Comparison of ENCODE assay signal across 25 mouse cellular contexts in the genomic region with DNA sequence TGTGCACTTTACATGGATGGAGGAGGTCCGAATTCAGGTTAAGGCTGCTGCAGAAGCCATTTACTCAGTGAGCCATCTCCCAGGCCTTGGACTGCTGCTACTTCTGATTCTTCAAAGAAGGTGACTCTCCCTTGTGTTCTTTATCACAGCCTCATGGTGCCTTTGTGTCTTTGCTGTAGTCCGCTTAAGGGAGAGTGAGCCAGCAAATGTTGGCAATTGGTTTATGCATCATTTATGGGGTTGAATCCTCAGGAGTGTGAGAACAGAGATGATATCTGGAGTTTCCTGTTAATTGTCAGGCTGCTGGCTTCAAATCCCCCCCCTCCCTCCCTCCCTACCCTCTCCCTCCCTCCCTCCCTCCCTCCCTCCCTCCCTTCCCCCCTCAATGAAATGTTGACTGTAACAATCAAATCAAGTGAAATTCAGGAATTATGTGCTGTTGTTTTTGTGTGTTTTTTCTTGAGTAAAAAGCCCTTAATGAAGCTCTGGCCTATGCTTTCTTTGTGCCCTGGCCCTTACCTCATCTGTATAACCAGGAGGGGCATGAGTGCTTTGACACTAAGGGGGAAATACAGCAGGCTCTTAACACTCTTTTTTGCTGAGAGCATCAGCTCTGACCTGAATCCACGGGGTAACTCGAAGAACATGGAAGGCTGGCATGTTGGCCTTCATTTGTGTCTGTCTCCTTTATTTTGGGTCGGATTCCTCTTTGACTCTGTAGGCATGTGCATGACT.
DNase-seq lines count a peak whose midpoint lies in the region; ATAC-seq and TF ChIP-seq lines count a peak whose summit lies in the region.
"Had no signal": no experiment of that assay in that cellular context is flagged by ENCODE, and none has a peak within 500 bp of the region (broad histone marks: within the 10 kb centered on the region; RNA-seq: fewer than 3 reads in every experiment).

No protein-coding gene starts in this region.

- no peaks in the 10 kb centered on the region for H3K36me3 ChIP-seq in forebrain, embryonic 14.5 days (ENCODE audit: control insufficient read depth, insufficient read depth, low read length)
- H3K36me3 ChIP-seq in forebrain, postnatal 0 days (ENCODE audit: insufficient read depth), result no peaks in the 10 kb centered on the region
- no peaks in the 10 kb centered on the region for H3K36me3 ChIP-seq in hindbrain, embryonic 15.5 days
- no peaks in the 10 kb centered on the region for H3K36me3 ChIP-seq in hindbrain, embryonic 10.5 days
- no peaks in the 10 kb centered on the region for H3K36me3 ChIP-seq in midbrain, embryonic 12.5 days
- no peaks in the 10 kb centered on the region for H3K36me3 ChIP-seq in neural tube, embryonic 13.5 days
- H3K36me3 ChIP-seq: embryonic facial prominence, embryonic 15.5 days; limb, embryonic 13.5 days; liver, embryonic 12.5 days had no signal

- peaks cover 4% of the 10 kb centered on the region; the same call in 1 of the 2 replicates for H3K4me1 ChIP-seq in forebrain, embryonic 14.5 days (ENCODE audit: control insufficient read depth, insufficient read depth, low read length)
- no peaks in the 10 kb centered on the region for H3K4me1 ChIP-seq in forebrain, postnatal 0 days (ENCODE audit: insufficient read depth)
- H3K4me1 ChIP-seq in hindbrain, embryonic 15.5 days (replicated peaks), result 0 out of 2 replicates have a peak, but pooled peaks cover 7% of the 10 kb centered on the region
- peaks cover 13% of the 10 kb centered on the region; the same call in 1 of the 2 replicates for H3K4me1 ChIP-seq in hindbrain, embryonic 10.5 days (replicated peaks)
- H3K4me1 ChIP-seq in midbrain, embryonic 12.5 days, result no peaks in the 10 kb centered on the region
- peaks cover 21% of the 10 kb centered on the region for H3K4me1 ChIP-seq in neural tube, embryonic 13.5 days (replicated peaks)
- H3K4me1 ChIP-seq: embryonic facial prominence, embryonic 15.5 days; liver, embryonic 12.5 days had no signal

- no peaks in the 10 kb centered on the region for H3K27me3 ChIP-seq in forebrain, embryonic 14.5 days (replicated peaks; ENCODE audit: control insufficient read depth, insufficient read depth, low read length)
- no peaks in the 10 kb centered on the region for H3K27me3 ChIP-seq in forebrain, postnatal 0 days (ENCODE audit: insufficient read depth, low read length)
- no peaks in the 10 kb centered on the region for H3K27me3 ChIP-seq in hindbrain, embryonic 15.5 days
- no peaks in the 10 kb centered on the region for H3K27me3 ChIP-seq in hindbrain, embryonic 10.5 days (ENCODE audit: insufficient read depth, poor library complexity, severe bottlenecking)
- no peaks in the 10 kb centered on the region for H3K27me3 ChIP-seq in midbrain, embryonic 12.5 days
- H3K27me3 ChIP-seq in neural tube, embryonic 13.5 days, result no peaks in the 10 kb centered on the region
- H3K27me3 ChIP-seq: embryonic facial prominence, embryonic 15.5 days; limb, embryonic 13.5 days; liver, embryonic 12.5 days had no signal

- no peak overlapping the region for H3K9ac ChIP-seq in forebrain, embryonic 14.5 days (ENCODE audit: low read length)
- no peak overlapping the region for H3K9ac ChIP-seq in forebrain, postnatal 0 days
- H3K9ac ChIP-seq in hindbrain, embryonic 15.5 days, result no peak overlapping the region
- no peak overlapping the region for H3K9ac ChIP-seq in midbrain, embryonic 12.5 days (replicated peaks)
- H3K9ac ChIP-seq in neural tube, embryonic 13.5 days, result no peak overlapping the region
- H3K9ac ChIP-seq: embryonic facial prominence, embryonic 15.5 days; limb, embryonic 13.5 days; liver, embryonic 12.5 days had no signal

- H3K9me3 ChIP-seq in forebrain, embryonic 14.5 days (replicated peaks; ENCODE audit: control insufficient read depth, low read length), result no peaks in the 10 kb centered on the region
- no peaks in the 10 kb centered on the region for H3K9me3 ChIP-seq in forebrain, postnatal 0 days (ENCODE audit: low read length)
- H3K9me3 ChIP-seq in hindbrain, embryonic 15.5 days, result no peaks in the 10 kb centered on the region
- no peaks in the 10 kb centered on the region for H3K9me3 ChIP-seq in hindbrain, embryonic 10.5 days
- no peaks in the 10 kb centered on the region for H3K9me3 ChIP-seq in midbrain, embryonic 12.5 days
- H3K9me3 ChIP-seq in neural tube, embryonic 13.5 days, result no peaks in the 10 kb centered on the region
- H3K9me3 ChIP-seq: embryonic facial prominence, embryonic 15.5 days; limb, embryonic 13.5 days; liver, embryonic 12.5 days had no signal

- no peak for TF ChIP-seq CTCF in forebrain, postnatal 0 days (IDR thresholded peaks at IDR 0.05; ENCODE audit: low read depth)

- no peak overlapping the region for H3K27ac ChIP-seq in forebrain, embryonic 14.5 days (ENCODE audit: low read depth, low read length)
- H3K27ac ChIP-seq in forebrain, postnatal 0 days (ENCODE audit: low read depth, low read length), result no peak overlapping the region
- H3K27ac ChIP-seq in hindbrain, embryonic 15.5 days (replicated peaks), result 0 out of 2 replicates have a peak overlapping the region, but pooled peaks have one; percentile 20
- no peak overlapping the region for H3K27ac ChIP-seq in hindbrain, embryonic 10.5 days
- H3K27ac ChIP-seq in midbrain, embryonic 12.5 days (replicated peaks), result peak overlapping the region; percentile 58; the same call in 1 of the 2 replicates
- H3K27ac ChIP-seq in neural tube, embryonic 13.5 days (replicated peaks), result peak overlapping the region; percentile 69
- H3K27ac ChIP-seq: embryonic facial prominence, embryonic 15.5 days; limb, embryonic 13.5 days; liver, embryonic 12.5 days had no signal

- ATAC-seq in forebrain, embryonic 14.5 days, result peak; percentile 59
- ATAC-seq in forebrain, postnatal 0 days, result no peak
- ATAC-seq in hindbrain, embryonic 15.5 days (ENCODE audit: low FRiP score, low read depth), result peak; percentile 40; the same call in 1 of the 2 replicates
- ATAC-seq in midbrain, embryonic 12.5 days (ENCODE audit: low FRiP score, low read depth), result peak; percentile 65
- peak; percentile 69 for ATAC-seq in neural tube, embryonic 13.5 days (ENCODE audit: low read depth)
- ATAC-seq: CD4-positive, CD25-positive, alpha-beta regulatory T cell, adult 4 months; intestine, embryonic 16.5 days; liver, embryonic 12.5 days had no signal

- no peak overlapping the region for H3K4me3 ChIP-seq in forebrain, embryonic 14.5 days (ENCODE audit: low read depth, low read length)
- H3K4me3 ChIP-seq in forebrain, postnatal 0 days (ENCODE audit: low read depth, low read length), result no peak overlapping the region
- H3K4me3 ChIP-seq in hindbrain, embryonic 15.5 days, result no peak overlapping the region
- H3K4me3 ChIP-seq in hindbrain, embryonic 10.5 days, result no peak overlapping the region
- no peak overlapping the region for H3K4me3 ChIP-seq in midbrain, embryonic 12.5 days
- no peak overlapping the region for H3K4me3 ChIP-seq in neural tube, embryonic 13.5 days
- H3K4me3 ChIP-seq: embryonic facial prominence, embryonic 15.5 days; limb, embryonic 13.5 days; liver, embryonic 12.5 days had no signal

- DNase-seq in forebrain, embryonic 14.5 days (ENCODE audit: low spot score), result peak; percentile 34
- DNase-seq in forebrain, postnatal 0 days, result no peak
- DNase-seq in hindbrain, embryonic 10.5 days (ENCODE audit: low spot score), result no peak
- DNase-seq in urinary bladder, postnatal 14 days (ENCODE audit: low spot score), result no peak
- DNase-seq in cerebellum, postnatal 36 days, result no peak
- DNase-seq: adrenal gland, postnatal 25 days; cerebellum, adult 9-10 months; gastrocnemius, postnatal 14 days; heart, adult 11 months; kidney, adult 9 months; kidney, postnatal 36 days; layer of hippocampus, adult 9-11 months; lung, adult 18-20 months; lung, postnatal 10 days; spleen, adult 18-20 months; thymus, postnatal 14 days had no signal

- 77% methylated on average over 5 of the region's 5 CpGs for WGBS in forebrain, embryonic 14.5 days
- 66% methylated on average over 5 of the region's 5 CpGs for WGBS in forebrain, postnatal 0 days
- WGBS in hindbrain, embryonic 15.5 days, result 79% methylated on average over 5 of the region's 5 CpGs
- 97% methylated on average over 5 of the region's 5 CpGs for WGBS in hindbrain, embryonic 10.5 days
- 88% methylated on average over 5 of the region's 5 CpGs for WGBS in midbrain, embryonic 12.5 days
- WGBS in neural tube, embryonic 13.5 days, result 81% methylated on average over 5 of the region's 5 CpGs

- H3K4me2 ChIP-seq in forebrain, embryonic 14.5 days (ENCODE audit: low read length), result no peak overlapping the region
- no peak overlapping the region for H3K4me2 ChIP-seq in forebrain, postnatal 0 days (ENCODE audit: low read depth)
- no peak overlapping the region for H3K4me2 ChIP-seq in hindbrain, embryonic 15.5 days
- no peak overlapping the region for H3K4me2 ChIP-seq in midbrain, embryonic 12.5 days (replicated peaks)
- no peak overlapping the region for H3K4me2 ChIP-seq in neural tube, embryonic 13.5 days
- H3K4me2 ChIP-seq: embryonic facial prominence, embryonic 15.5 days; heart, embryonic 11.5 days; limb, embryonic 13.5 days; liver, embryonic 12.5 days had no signal

Comparison
In these comparisons a context has a peak if more than half of its experiments do, and no peak if none do; other contexts are left out.
1. H3K27ac ChIP-seq: peak in hindbrain, embryonic 15.5 days (single experiment), midbrain, embryonic 12.5 days (single experiment) and neural tube, embryonic 13.5 days (single experiment); none in forebrain, embryonic 14.5 days (single experiment), forebrain, postnatal 0 days (single experiment) and hindbrain, embryonic 10.5 days (single experiment).